ENCODE assay signal across 24 mouse cellular contexts in the genomic region with DNA sequence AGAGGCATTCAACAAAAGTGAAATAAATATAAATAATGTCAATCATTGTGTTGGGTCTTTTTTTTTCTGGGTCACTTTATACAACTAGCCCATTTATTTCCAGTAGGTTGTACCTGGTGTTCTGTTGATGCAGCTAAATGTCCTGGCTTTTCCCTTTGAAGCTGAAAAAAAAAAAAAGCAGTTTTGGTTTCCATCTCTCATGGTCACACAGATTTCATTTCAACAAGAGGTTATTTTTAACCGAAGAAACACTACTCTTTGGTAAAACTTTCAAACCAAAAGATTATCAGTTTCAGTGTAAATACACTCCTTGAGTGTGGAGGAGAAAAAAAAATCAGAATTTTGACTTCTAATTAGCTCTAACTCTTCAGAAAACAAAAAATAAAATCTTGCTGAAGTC.
"Had no signal": no experiment of that assay in that cellular context is flagged by ENCODE, and none has a peak within 500 bp of the region (broad histone marks: within the 10 kb centered on the region; RNA-seq: fewer than 3 reads in every experiment).

No protein-coding gene starts in this region.

- H3K9me3 ChIP-seq: heart, embryonic 13.5 days; heart, embryonic 15.5 days; hindbrain, embryonic 13.5 days; hindbrain, embryonic 15.5 days; kidney, embryonic 15.5 days; limb, embryonic 13.5 days; limb, embryonic 15.5 days; liver, embryonic 12.5 days had no signal

- H3K9ac ChIP-seq: heart, embryonic 15.5 days; hindbrain, embryonic 13.5 days; hindbrain, embryonic 15.5 days; kidney, embryonic 15.5 days; limb, embryonic 13.5 days; limb, embryonic 15.5 days; liver, embryonic 12.5 days; liver, embryonic 14.5 days had no signal

- H3K36me3 ChIP-seq: heart, embryonic 13.5 days; heart, embryonic 15.5 days; hindbrain, embryonic 13.5 days; hindbrain, embryonic 15.5 days; kidney, embryonic 15.5 days; limb, embryonic 13.5 days; limb, embryonic 15.5 days; liver, embryonic 12.5 days had no signal

- H3K27ac ChIP-seq: heart, adult 2 months; heart, embryonic 13.5 days; heart, embryonic 15.5 days; hindbrain, embryonic 13.5 days; hindbrain, embryonic 15.5 days; hindbrain, postnatal 0 days; kidney, embryonic 15.5 days; kidney, postnatal 0 days; limb, embryonic 13.5 days; limb, embryonic 15.5 days; liver, embryonic 12.5 days; liver, embryonic 14.5 days had no signal

- H3K27me3 ChIP-seq: heart, embryonic 13.5 days; heart, embryonic 15.5 days; hindbrain, embryonic 13.5 days; hindbrain, embryonic 15.5 days; kidney, embryonic 15.5 days; limb, embryonic 13.5 days; limb, embryonic 15.5 days; liver, embryonic 12.5 days had no signal

- DNase-seq: gastrocnemius, postnatal 14 days; gastrocnemius, postnatal 36 days; heart, adult 2 months; heart, postnatal 14 days; heart, postnatal 36 days; kidney, adult 11 months; kidney, adult 2 months; kidney, adult 9 months; kidney, postnatal 14 days; kidney, postnatal 36 days; layer of hippocampus, adult 9-11 months; layer of hippocampus, postnatal 36 days; left cerebral cortex, postnatal 4 days had no signal

- H3K4me3 ChIP-seq: heart, adult 2 months; heart, embryonic 13.5 days; heart, embryonic 15.5 days; hindbrain, embryonic 13.5 days; hindbrain, embryonic 15.5 days; kidney, embryonic 15.5 days; limb, embryonic 13.5 days; limb, embryonic 15.5 days; liver, embryonic 12.5 days had no signal

- H3K4me1 ChIP-seq: kidney, embryonic 15.5 days had no signal

- H3K4me2 ChIP-seq: heart, embryonic 15.5 days; hindbrain, embryonic 13.5 days; hindbrain, embryonic 15.5 days; kidney, embryonic 15.5 days; limb, embryonic 15.5 days; liver, embryonic 12.5 days had no signal

- ATAC-seq: hindbrain, postnatal 0 days; liver, embryonic 12.5 days had no signal
